Mouse (Mus musculus): ENCODE results near the gene Spg7. TPM values are rescaled to one million over a fixed set of nuclear protein-coding genes. Genes with fewer than 3 reads are reported as not detected.
A peak's percentile ranks its signal among the peaks of the same experiment; 100 is the strongest.
"Not testable (repeated sequence)": the region's sequence is repeated elsewhere in the genome, so short reads cannot be mapped to it uniquely, and the experiment has no call there.

Spg7 gene
- polyA plus RNA-seq, 1 experiment from 2014 or later: 60.1 TPM

- 60% methylated on average over 5 of the region's 5 CpGs for WGBS
- H3K9me3 ChIP-seq (replicated peaks); ATAC-seq (replicated peaks; ENCODE audit: insufficient number of reproducible peaks, insufficient read depth, low FRiP score, low read depth): not testable (repeated sequence)
Measured at GRCm38 (mm10) chr8:123030091-123030490, 32.7 kb upstream of the Spg7 start.

DNA sequence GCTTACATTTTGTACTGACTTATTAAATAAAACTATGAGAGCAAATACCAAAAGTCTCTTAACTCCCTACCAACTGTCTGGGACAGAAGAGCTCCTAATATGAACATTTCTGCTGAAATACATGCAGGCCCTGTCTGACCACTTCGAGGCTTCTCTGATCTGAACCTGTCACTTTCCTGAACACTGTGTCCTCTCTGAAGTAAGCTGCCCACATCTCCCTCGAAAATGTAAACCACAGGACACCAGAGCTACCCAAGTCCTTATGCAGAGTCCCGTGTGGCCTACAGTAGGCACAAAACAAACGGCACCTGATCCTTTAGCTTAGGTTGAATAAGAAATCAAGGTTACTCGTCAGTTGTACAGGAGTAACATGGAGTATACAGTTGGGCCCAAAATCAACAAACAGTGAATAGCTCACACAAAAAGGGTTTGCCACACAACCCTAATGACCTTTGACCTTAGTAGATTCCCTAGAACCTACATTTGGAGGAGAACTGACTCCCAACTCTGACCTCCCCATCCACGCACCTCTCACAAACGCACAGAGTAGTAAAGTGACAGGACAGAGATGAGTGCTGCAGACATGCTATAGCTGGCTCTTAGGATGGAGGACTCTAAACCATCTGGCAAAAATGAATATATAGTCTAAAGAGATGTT, 31.3 kb upstream of the Spg7 start:
- 74% methylated on average over 7 of the region's 7 CpGs for WGBS

More at GRCm38 (mm10) chr8:123030091-123030490, 32.7 kb upstream of the Spg7 start:
- H3K27ac ChIP-seq, H3K36me3 ChIP-seq, H3K4me2 ChIP-seq, H3K9ac ChIP-seq, H3K27me3 ChIP-seq, H3K4me3 ChIP-seq: not testable (repeated sequence)
- H3K4me1 ChIP-seq (replicated peaks): peaks cover 32% of the 10 kb centered on the region

DNA sequence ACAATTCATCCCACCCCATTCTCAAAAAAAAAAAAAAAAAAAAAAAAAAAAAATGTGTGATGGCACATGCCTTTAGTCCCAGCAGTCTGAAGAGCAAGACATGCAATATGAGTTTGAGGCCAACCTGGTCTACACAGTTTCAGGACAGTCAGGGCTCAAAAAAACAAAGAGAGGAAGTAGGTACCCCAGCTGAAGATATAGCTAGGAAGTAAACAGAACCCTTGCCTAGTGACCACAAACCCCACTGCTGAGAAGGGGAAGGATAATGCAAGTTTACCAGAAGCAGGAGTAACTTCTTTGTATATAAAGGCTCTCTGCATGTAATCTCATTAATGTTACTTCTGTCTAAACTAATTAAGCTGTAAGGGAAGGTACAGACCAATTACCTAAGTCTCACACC, 30.0 kb upstream of the Spg7 start:
- ATAC-seq (replicated peaks; ENCODE audit: insufficient number of reproducible peaks, insufficient read depth, low FRiP score, low read depth): no peak
- peaks cover 49% of the 10 kb centered on the region for H3K4me1 ChIP-seq (replicated peaks)
- H3K4me2 ChIP-seq: no peak overlapping the region
- H3K27ac ChIP-seq: no peak overlapping the region
- H3K36me3 ChIP-seq: no peaks in the 10 kb centered on the region
- no peak overlapping the region for H3K4me3 ChIP-seq
- H3K9me3 ChIP-seq (replicated peaks): no peaks in the 10 kb centered on the region
- H3K27me3 ChIP-seq: no peaks in the 10 kb centered on the region
- no peak overlapping the region for H3K9ac ChIP-seq

More for the DNA sequence above, 31.3 kb upstream of the Spg7 start:
- Histone ChIP-seq H3K4me2 (no peak overlapping the region), H3K4me3 (no peak overlapping the region), H3K4me1 (replicated peaks) (peaks cover 37% of the 10 kb centered on the region), H3K9ac (no peak overlapping the region), H3K27me3 (no peaks in the 10 kb centered on the region), H3K36me3 (no peaks in the 10 kb centered on the region), H3K27ac (no peak overlapping the region), H3K9me3 (replicated peaks) (no peaks in the 10 kb centered on the region)
- ATAC-seq (replicated peaks; ENCODE audit: insufficient number of reproducible peaks, insufficient read depth, low FRiP score, low read depth): no peak

- H3K4me1 ChIP-seq (replicated peaks): peaks cover 54% of the 10 kb centered on the region
- peak overlapping the region; percentile 22; the same call in 1 of the 2 replicates for H3K27ac ChIP-seq
- no peak overlapping the region for H3K4me3 ChIP-seq
- H3K27me3 ChIP-seq: no peaks in the 10 kb centered on the region
- H3K4me2 ChIP-seq: no peak overlapping the region
- no peak overlapping the region for H3K9ac ChIP-seq
- no peaks in the 10 kb centered on the region for H3K9me3 ChIP-seq (replicated peaks)
- no peaks in the 10 kb centered on the region for H3K36me3 ChIP-seq
- no peak for ATAC-seq (replicated peaks; ENCODE audit: insufficient number of reproducible peaks, insufficient read depth, low FRiP score, low read depth)
Measured at GRCm38 (mm10) chr8:123033431-123033830, 29.3 kb upstream of the Spg7 start.

DNA sequence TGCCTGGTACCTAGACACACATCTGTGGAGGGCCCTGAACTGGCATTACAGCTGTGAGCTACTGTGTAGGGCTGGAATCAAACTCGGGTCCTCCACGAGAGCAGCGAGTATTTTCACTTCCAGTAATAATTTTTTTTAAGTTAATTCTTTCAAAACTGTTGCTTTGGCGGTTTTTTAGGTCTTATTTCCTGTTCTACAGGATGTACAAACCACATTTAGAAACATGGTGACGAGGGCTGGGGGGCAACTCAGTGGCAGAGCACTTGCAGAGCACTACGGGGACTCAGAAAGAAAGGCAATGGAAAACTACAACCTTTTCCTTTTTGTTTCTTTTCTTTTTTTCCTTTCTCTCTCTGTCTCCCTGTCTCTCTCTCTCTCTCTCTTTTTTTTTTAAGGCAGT, 28.6 kb upstream of the Spg7 start:
- H3K27me3 ChIP-seq: no peaks in the 10 kb centered on the region
- ATAC-seq (replicated peaks; ENCODE audit: insufficient number of reproducible peaks, insufficient read depth, low FRiP score, low read depth): no peak
- no peak overlapping the region for H3K4me3 ChIP-seq
- no peak overlapping the region for H3K9ac ChIP-seq
- peak overlapping the region; percentile 22 for H3K27ac ChIP-seq
- H3K36me3 ChIP-seq: no peaks in the 10 kb centered on the region
- peaks cover 57% of the 10 kb centered on the region for H3K4me1 ChIP-seq (replicated peaks)
- 67% methylated on average over 6 of the region's 6 CpGs for WGBS
- no peak overlapping the region; the same call in 1 of the 2 replicates for H3K4me2 ChIP-seq
- no peaks in the 10 kb centered on the region for H3K9me3 ChIP-seq (replicated peaks)

DNA sequence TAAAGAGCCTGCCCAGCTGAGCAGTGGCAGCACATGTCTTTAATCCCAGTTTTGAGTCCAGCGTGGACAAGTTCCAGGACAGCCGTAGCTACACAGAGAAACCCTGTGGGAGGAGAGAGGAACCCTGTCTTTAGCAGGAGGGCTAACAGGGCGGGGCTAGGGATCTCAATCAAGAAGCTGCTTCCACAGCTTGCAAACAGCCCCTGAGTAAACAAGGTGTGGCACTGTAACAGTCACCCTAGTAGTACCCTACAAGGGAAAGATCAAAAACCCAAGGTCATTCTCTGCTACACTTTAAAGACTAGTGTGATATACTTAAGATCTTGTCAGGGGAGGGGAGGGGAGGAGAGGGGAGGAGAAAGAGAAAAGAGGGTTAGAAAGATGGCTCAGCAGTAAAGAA, 25.8 kb upstream of the Spg7 start:
- no peak for ATAC-seq (replicated peaks; ENCODE audit: insufficient number of reproducible peaks, insufficient read depth, low FRiP score, low read depth)
- no peaks in the 10 kb centered on the region for H3K9me3 ChIP-seq (replicated peaks)
- H3K27me3 ChIP-seq: no peaks in the 10 kb centered on the region
- 34% methylated on average over 3 of the region's 3 CpGs for WGBS
- peaks cover 64% of the 10 kb centered on the region for H3K4me1 ChIP-seq (replicated peaks)
- no peak overlapping the region for H3K4me3 ChIP-seq
- H3K27ac ChIP-seq: 0 out of 2 replicates have a peak overlapping the region, but pooled peaks have one; percentile 22
- H3K36me3 ChIP-seq: no peaks in the 10 kb centered on the region
- H3K9ac ChIP-seq: no peak overlapping the region
- no peak overlapping the region for H3K4me2 ChIP-seq

GRCm38 (mm10) chr8:123037487-123037886, 25.3 kb upstream of the Spg7 start:
- ATAC-seq (replicated peaks; ENCODE audit: insufficient number of reproducible peaks, insufficient read depth, low FRiP score, low read depth): no peak
- Histone ChIP-seq H3K4me1 (replicated peaks) (peaks cover 62% of the 10 kb centered on the region), H3K4me3 (no peak overlapping the region), H3K9ac (no peak overlapping the region), H3K9me3 (replicated peaks) (no peaks in the 10 kb centered on the region), H3K27me3 (no peaks in the 10 kb centered on the region), H3K27ac (0 out of 2 replicates have a peak overlapping the region, but pooled peaks have one; percentile 22), H3K4me2 (no peak overlapping the region), H3K36me3 (no peaks in the 10 kb centered on the region)
- 70% methylated on average over 11 of the region's 11 CpGs for WGBS

GRCm38 (mm10) chr8:123038351-123038750, 24.4 kb upstream of the Spg7 start:
- Histone ChIP-seq H3K4me2 (no peak overlapping the region), H3K36me3 (no peaks in the 10 kb centered on the region), H3K9me3 (replicated peaks) (no peaks in the 10 kb centered on the region), H3K4me1 (replicated peaks) (peaks cover 66% of the 10 kb centered on the region), H3K27ac (no peak overlapping the region), H3K4me3 (no peak overlapping the region), H3K9ac (no peak overlapping the region), H3K27me3 (no peaks in the 10 kb centered on the region)
- 21% methylated on average over 2 of the region's 2 CpGs for WGBS
- ATAC-seq (replicated peaks; ENCODE audit: insufficient number of reproducible peaks, insufficient read depth, low FRiP score, low read depth): no peak

DNA sequence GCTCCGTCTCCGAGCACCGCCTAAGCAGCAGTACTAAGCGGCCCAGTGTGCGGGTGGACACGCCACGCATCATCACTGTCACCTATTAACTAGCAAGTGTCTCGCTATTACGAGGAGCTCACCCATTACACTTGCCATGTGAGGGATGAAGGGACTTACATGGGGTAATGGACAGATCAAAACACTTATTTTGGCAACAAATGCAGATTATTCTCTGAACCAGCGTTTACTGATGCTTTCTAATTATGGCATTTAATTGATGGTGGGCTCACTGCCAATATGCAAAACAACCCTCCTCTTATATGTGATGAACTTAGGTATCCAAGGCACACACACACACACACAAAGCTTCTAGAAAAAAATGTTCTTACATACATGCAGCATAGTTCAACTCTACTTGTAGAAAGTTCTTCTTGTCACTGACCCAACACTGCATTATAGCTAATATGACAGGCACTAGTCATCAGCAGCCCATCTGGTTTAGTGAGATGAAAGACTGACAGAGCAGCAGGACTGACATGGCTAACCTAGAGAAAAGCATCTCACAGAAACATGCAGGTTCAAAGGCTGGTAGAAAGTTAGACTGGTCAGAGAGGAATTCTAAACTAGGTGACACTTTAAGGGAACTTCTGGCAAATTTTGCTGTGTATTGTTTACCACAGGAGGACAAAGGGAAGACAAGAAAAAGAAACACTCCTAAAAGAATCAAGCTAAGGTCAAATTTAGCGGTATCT, 23.2 kb upstream of the Spg7 start:
- Histone ChIP-seq H3K4me2 (peak overlapping the region; percentile 78), H3K4me3 (0 out of 2 replicates have a peak overlapping the region, but pooled peaks have one; percentile 91), H3K27ac (no peak overlapping the region), H3K9me3 (replicated peaks) (no peaks in the 10 kb centered on the region), H3K27me3 (no peaks in the 10 kb centered on the region), H3K9ac (no peak overlapping the region), H3K4me1 (replicated peaks) (peaks cover 62% of the 10 kb centered on the region), H3K36me3 (no peaks in the 10 kb centered on the region)
- WGBS: 70% methylated on average over 11 of the region's 11 CpGs
- no peak for ATAC-seq (replicated peaks; ENCODE audit: insufficient number of reproducible peaks, insufficient read depth, low FRiP score, low read depth)

DNA sequence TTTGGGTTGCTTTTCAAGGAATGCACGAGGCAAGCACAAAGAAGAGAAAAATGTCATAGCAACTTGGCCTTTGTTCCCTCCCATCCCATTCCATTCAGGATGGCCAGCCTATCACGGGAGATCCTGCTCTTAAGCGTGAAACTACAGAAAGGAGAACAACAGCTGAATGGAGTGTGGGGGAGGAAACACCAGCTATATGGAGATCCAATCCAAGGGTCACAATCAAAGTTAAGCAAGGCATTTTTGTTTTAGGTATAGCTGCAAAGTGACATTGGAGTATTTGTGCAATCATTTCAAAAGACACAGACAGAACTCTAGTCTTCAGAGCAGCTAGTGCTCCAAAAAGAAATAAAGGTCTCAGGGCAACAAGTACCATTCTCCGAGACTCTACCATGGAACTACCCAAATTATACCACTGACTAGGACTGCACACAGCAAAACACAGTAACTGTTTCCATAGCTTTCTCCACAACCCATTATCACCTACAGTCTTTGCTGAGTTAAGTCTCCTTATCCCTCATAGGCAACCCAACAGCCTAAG, 22.6 kb upstream of the Spg7 start:
- Histone ChIP-seq H3K4me1 (replicated peaks) (peaks cover 61% of the 10 kb centered on the region), H3K9me3 (replicated peaks) (no peaks in the 10 kb centered on the region), H3K36me3 (no peaks in the 10 kb centered on the region), H3K4me2 (peak overlapping the region; percentile 78), H3K4me3 (peak overlapping the region; percentile 91), H3K27me3 (no peaks in the 10 kb centered on the region), H3K9ac (0 out of 2 replicates have a peak overlapping the region, but pooled peaks have one; percentile 96), H3K27ac (peak overlapping the region; percentile 89)
- 20% methylated on average over 4 of the region's 4 CpGs for WGBS
- ATAC-seq (replicated peaks; ENCODE audit: insufficient number of reproducible peaks, insufficient read depth, low FRiP score, low read depth): no peak

- H3K9me3 ChIP-seq (replicated peaks): no peaks in the 10 kb centered on the region
- H3K4me2 ChIP-seq: peak overlapping the region; percentile 78
- H3K27me3 ChIP-seq: no peaks in the 10 kb centered on the region
- peak overlapping the region; percentile 96 for H3K9ac ChIP-seq
- under 1% methylated on average over 70 of the region's 71 CpGs for WGBS
- 0 out of 2 replicates have a peak, but pooled peaks have one; percentile 0 for ATAC-seq (replicated peaks; ENCODE audit: insufficient number of reproducible peaks, insufficient read depth, low FRiP score, low read depth)
- peaks cover 51% of the 10 kb centered on the region for H3K4me1 ChIP-seq (replicated peaks)
- no peaks in the 10 kb centered on the region for H3K36me3 ChIP-seq
- H3K27ac ChIP-seq: peak overlapping the region; percentile 89
- H3K4me3 ChIP-seq: peak overlapping the region; percentile 91
Measured at GRCm38 (mm10) chr8:123041008-123041773, 21.6 kb upstream of the Spg7 start.

Measured in heart, embryonic 15.5 days (tissue).